Mouse (Mus musculus): ENCODE data around the gene Zfp503.

Gene Zfp503

DNA sequence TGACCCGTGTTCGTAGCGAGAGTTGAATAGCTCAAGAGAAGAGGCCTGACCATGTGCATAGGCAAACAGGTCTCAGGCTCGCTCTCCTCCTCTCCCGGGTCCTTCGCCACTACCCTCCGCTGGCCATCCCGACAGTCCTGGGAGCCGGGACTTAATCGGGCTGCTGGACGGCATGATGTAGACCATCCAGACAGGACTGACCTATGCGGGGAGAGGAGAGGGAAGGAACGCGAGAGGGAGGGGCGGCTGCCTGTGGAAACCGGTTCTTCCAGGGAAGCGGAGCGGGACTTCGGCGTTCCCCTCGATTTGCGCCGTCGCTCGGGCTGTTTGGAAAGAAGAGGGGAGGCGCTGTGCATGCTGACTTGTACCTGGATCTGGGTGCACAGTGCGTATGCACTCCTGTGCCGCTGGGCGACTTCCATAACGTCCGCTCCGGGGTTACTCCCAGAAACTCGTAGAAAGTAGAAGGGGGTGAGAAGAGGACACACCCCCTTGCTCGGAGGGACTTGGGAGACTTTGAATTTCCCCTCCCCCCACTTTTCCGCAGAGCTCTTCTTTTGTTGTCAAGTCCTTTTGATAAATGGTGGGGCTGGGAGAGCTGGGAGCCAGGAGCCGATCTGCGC, at the start of gene Zfp503:
TSS of gene Zfp503 (minus strand) at position 311 of the 623 bp plus-strand sequence.
- peak; percentile 83 to 86 for DNase-seq

DNA sequence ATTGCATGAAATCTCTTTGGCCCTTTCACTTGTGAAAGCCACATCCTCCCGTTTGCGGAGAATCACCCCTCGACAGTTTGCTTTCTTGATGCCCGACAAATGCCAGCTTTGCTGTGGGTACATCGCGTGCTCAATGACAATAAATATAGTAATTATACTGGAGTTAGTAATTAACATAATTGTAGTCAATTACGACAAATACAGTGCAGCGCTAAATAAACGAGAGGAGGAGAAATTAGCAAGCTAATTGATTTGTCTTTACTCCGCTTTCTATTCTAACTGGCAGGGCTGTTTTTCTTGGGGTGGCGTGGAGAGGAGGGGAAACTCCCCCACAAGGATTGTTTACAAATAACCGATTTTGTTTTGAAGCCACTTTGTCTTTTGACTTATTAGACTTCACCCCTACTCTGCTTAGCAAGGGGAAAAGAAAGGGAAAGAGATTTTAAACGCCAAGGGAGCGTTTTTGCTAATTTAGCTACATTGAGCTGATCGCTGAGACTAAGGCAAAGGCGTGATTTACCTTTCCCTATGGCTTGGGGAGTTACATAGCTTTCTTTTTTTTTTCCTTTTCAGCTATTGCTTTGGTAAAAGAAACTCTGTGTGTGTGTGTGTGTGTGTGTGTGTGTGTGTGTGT, 48.2 kb upstream of the Zfp503 start:
- DNase-seq: no peak

DNA sequence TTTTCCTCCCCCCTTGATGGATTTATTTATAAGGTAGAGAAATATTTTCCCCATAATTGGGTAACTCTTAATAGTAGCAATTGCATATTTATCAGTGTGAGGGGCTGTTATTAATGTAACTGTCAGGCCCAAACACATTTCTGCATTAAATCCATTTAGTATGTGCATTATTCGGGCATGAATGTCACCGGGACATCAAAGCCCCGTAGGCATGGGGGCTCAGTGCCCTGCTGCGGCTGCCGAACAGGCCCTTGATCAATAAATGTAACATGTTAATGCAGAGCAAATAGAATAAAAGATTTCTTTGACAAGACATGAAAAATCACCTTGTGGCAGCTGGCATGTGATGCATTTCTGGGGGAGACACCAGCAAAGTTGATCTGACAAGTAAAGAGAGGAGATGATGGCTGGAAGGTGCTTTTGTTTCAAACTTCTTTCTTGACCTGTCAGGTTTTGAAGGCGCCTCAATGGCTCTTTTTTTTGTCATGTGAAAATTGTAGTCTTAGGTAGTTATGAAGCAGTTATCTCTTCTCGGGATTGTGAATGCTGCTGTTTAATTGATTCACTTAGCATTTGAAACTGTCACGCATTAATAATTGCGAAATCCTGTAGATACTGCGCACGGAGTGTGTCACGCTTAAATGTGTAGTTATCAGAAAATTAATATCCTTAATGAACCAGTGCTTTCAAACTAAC, 47.5 kb upstream of the Zfp503 start:
- no peak for DNase-seq

DNA sequence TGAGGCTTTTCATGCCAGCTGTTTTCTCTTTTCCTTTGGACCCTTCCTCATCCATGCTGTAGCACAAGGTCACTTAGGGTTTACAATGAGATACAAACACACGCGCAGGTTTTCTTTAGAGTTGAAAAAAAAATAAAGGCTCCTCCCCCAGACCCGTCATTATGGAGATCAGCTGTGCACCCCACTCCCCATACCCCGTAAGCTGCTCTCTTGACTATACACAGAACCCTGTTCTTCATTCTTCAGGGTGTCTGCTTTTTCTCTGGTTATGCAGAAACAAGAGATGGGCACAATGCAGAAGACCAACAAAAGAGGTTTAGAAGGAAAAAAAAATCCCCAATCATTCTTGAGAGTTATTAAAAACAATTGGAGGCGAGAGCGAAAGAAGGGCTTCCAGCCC, 46.9 kb upstream of the Zfp503 start:
- no peak for DNase-seq

DNA sequence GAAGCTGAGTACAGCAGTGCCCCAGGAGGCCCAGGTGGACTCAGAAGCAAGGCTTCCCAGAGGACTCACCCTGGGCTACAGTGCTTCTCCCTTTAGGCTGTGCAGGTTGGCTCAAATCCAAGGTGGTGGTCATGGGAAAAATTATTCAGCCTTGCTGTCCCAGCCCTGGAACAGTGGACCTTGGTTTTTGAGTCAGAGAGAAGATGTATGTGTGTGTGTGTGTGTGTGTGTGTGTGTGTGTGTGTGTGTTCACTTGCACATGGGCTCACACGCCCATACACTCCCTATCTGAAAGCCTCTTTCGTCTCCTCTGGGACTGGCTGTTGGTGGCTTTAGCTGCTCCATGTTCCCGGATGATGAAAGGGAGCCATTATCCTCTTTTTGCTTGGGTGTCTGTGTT, 46.5 kb upstream of the Zfp503 start:
- DNase-seq: peak; percentile 21 to 38

DNA sequence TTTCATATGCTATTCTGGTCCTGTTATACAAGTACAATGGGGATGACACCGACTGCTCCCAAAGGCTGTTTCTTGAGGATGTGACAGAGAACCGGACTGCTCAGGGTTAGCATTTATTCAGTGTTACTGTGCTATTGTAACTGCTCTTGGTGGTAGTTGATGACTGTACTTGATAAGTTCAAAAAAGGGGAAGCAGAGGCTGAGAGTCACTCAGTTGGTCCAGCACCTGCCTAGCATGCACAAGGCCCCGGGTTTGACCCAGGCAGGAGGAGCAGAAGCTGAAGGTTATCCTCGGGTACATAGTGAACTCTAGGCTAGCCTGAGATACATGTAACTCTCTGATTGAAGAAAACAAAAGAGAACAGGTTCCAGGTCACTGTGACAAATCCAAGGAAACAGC, 34.1 kb upstream of the Zfp503 start:
- no peak for DNase-seq

DNA sequence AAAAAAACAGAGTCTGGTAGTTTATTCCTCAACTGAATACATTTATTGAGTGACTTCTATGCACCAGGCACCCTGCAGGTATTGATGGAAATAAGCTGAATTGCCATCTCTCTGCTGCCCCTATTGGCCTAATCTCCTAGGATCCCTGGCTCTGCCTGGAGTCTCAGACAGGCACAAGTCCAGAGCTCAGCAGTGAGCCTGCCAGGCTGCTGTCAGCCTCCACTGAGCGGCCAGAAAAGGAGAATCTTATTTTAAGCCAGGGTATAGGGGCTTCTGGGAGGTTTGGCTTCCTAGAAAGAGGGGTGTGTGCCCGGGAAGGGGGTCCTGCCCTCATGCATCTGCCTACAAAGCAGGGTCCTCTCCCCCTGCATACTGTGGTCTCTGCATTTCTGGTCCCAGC, 31.5 kb upstream of the Zfp503 start:
- DNase-seq: peak; percentile 80 to 84

DNA sequence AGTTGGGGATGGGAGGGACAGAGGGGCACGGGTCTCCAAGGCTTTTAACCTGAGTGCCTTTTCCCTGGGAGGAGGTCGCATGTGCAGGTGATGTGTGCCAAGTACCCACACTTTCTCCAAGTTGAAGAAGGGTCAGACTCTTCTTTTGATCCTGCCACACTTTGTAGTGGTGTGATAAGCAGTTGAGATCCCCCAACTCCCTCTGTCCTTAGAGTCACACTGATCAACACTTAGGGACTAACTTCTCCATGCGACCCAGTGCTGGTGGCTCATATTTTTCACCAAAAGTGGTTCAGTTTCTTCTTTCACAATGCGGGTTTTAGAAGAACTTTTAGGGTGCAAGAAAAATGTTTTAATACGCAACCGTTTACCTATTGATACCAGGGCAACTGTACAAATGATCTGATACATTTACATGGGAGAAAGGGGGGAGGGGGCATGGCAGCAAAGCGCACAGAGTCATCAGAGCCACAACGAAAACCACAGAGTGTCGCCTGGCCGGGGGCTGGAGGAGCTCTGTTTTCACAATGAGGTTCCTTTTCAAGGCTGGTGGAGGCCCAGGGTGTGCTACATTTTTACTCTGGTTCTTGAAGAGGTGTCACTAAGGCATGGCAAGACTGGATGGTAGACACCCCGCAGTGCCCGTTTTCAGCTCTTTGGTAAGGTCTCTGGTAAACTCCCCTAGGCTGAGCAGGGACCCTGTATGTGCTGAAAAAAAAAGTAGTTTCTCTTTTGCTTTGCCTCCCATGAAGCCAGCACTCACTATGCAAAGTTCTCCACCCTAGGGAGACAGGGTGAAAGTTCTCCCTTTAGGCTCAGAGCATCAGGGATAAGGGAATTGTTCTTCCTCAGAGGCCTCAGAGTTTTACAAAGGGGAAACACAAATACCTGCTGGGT, 30.8 kb upstream of the Zfp503 start:
- peak in 1 of 2 experiments; percentile 14 for DNase-seq

DNA sequence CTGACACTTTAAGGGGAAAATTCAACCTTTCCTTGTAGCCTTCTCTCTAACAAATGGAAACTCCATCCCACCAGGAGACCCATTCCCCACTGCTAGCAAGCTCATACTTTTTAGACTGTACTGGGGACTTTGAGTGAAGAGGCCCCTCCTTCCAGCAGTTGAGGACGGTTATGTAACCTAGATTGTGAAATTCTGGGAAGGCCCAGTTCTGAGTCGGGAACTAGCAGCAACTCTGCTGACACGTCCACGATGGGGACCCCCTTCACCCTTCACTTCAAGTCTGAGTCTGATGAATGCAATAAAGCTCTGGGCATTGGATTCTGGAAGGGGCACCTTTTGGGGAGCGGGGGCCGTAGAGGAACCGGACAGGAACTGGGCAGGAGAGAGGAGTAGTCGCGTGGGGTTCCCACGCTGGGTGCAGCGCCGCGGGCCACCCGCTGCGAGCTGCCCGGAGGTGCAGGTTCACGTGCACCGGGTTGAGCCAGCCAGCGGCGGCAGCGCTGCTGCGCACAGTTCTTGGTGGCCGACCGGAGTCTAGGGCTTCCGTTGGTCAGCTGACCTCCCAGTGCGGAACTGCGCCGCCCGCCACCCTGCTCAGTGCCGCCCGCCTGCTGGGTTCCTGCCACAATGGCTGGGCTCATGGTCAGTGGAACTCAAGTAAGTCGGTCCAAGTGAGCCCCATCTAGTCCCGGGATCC, 30.0 kb upstream of the Zfp503 start, which contains the start of gene Lrmda:
TSS of gene Lrmda (plus strand) at position 461 of the 697 bp plus-strand sequence.
- peak; percentile 88 to 92 for DNase-seq

DNA sequence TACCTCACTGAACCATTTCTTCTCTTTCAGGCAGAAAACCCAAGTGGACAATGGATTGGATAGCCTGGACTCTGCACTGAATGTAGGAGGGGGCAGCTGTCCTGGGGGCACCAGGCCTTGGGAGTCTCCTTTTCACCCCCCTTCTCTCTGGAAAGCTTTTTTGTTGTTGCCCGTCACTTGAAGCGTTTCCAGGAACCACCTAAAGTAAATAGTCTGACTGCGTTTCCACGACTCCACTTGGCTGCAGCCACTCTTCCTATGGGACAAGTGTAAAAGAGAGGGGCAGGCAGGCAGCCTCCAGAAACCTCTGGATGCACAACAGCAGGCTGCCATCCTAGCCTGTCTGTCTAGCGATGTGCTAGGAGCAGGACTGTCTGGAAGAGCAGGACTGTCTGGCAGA, 27.6 kb upstream of the Zfp503 start:
- DNase-seq: no peak

DNA sequence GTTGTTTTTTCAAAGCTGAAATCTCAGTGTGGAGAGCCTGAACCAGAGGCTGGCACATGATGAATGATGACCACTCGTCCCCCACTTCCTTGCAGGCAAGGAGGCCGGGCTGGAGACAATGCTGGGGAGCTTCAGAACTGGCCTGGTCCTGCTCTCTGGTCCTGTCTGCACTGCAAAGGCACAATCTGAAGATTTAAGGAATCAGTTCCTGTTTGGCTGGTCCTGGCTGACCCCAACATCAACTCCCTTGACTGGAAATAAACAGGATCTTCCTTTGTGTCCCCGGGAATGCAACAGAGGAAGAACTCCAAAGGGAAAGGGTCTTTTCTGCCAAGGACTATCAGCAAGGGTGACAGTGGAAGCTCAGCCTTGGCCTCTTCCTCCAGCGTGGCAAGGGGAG, 25.4 kb upstream of the Zfp503 start:
- DNase-seq: peak; percentile 60 to 64

DNA sequence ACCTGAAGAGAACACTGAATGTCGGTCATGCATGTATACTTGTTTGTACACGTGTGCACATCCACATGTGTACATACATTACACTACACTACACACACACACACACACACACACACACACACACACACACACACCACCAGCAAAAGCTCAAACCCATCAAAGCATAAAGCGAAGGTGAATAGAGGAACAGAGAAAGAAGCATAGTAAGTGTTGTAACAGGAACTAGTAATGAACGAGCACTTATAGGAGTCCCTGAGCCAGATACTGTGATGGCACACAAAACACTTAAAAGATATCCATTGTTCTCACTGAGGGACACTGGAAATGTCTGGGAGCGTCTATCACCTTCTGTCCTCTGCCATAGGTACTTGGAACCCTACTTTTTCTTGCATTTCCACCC, 24.9 kb upstream of the Zfp503 start:
- no peak for DNase-seq

DNA sequence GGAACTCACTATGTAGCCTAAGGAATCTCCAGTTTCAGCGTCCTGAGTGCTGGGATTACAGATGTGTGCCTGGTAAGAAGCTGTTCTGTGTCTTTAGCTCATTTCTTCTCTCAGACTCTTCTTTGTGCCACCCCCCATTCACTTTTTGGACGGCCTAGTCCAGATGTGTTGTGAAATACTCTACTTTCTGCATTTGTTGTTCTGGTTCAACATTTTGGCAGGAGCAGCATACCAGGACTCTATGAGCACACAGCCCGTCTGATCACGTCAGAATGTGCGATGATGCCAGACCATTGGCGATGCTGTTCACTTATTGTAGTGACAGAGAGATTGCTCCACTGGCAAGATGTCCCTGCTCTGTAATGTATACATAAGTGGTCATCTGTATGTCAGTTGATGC, 17.6 kb upstream of the Zfp503 start:
- no peak for DNase-seq

DNA sequence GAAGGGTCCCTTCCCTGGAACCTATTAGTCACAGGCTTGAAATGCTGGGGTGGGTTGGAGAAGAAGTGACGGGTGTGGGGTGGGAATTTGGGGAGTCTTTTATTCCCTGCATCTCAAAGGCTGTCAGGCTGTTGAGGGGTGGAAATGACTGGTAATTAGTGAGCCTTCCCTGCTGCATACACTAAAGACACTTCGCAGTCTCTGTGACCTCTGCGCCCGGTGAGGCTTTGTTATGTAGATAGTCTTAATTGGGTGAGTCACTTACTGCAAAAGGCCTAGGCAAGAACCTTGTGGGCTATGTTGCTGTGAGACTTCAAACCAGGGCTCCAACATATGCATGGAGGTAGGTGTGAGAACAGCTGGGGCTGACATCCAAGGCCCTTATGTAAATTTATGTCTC, 15.5 kb upstream of the Zfp503 start:
- DNase-seq: no peak

DNA sequence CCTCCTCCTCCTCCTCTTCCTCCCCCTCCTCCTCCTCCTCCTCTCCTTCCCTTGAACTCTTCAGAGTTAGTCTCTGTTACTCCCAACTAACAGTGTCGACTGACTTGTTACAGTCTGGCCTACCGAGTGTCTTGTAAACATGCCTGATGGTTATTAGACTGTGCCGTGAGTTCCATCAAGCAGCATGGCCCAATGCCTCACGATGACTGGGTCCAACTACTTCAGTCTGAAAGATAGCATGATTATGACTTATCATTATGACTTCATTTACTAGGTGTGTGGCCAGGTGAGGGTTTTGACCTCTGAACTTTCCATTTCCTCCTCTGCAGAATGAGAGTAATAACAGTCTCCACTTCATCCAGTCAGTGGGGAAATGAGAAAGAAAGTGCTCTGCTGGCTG, 14.2 kb upstream of the Zfp503 start:
- DNase-seq: no peak

DNA sequence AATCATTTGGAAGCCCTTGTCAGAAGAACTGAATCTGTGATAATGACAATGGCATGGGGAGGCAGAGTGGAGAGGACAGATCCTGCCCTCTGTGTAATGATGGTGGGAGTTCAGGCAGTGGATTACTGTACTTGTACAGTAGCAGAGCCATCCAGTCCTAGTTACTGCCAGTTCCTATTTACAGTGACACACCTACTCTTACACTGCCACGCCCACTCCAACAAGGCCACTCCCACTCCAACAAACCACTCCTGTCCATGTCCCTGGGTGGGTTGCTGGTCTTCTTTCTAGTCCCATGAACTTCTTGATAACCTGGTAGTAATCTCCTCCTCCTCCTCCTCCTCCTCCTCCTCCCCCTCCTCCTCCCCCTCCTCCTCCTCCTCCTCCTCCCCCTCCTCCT, 13.8 kb upstream of the Zfp503 start:
- DNase-seq: no peak

DNA sequence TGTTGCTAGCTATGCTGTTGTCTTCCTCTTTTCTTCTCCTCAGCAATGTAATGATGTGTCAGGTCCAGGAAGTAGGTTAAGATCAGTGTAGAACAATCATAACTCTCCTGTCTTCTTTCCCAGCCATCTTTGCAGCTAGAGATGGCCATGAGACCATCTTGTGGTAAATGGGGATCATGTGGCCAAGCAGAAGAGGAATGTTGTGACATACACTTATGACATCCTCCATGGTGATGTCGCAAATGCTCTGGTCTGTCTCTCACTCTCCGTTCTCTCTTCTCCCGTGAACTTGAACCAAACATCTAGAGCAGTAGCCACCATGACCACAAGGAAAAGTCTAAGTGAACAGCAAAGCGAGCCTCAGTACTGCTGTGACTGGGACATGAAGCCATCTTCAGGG, 10.2 kb upstream of the Zfp503 start:
- no peak for DNase-seq

DNA sequence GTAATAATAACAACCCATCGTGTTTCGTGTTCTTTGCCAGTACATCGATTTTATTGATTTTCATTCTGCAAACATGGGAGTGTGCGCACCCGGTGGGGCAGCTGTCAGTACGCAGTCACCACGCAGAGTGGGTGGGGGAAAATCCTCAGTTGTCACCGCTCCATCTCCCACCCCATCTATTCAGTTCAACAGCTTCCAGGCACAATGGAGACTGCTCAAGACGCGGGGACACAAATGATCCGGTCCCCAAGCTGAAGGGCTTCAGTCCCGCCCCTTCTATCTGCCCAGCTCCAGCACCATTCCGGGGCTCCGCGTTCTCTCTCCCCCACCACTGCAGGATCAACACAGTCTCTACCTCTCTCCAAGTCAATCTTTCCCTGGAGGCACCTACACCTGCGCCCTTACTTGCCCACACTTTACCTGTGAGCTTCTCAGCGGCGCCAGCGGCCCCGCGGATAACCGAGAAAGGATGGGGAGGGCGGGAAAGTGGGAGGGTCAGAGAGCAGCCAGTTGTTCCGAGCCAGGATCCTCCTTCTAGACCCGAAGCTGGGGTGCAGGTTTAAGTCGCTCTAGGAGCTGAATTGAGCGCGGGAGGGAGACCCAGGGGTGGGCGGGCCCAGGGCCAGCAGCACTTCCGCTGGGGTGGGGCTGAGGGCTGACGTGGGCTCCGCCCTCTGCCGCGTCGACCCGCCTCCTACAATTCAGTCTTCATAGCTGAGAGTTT, 5.8 kb upstream of the Zfp503 start:
- DNase-seq: peak; percentile 90 to 94

DNA sequence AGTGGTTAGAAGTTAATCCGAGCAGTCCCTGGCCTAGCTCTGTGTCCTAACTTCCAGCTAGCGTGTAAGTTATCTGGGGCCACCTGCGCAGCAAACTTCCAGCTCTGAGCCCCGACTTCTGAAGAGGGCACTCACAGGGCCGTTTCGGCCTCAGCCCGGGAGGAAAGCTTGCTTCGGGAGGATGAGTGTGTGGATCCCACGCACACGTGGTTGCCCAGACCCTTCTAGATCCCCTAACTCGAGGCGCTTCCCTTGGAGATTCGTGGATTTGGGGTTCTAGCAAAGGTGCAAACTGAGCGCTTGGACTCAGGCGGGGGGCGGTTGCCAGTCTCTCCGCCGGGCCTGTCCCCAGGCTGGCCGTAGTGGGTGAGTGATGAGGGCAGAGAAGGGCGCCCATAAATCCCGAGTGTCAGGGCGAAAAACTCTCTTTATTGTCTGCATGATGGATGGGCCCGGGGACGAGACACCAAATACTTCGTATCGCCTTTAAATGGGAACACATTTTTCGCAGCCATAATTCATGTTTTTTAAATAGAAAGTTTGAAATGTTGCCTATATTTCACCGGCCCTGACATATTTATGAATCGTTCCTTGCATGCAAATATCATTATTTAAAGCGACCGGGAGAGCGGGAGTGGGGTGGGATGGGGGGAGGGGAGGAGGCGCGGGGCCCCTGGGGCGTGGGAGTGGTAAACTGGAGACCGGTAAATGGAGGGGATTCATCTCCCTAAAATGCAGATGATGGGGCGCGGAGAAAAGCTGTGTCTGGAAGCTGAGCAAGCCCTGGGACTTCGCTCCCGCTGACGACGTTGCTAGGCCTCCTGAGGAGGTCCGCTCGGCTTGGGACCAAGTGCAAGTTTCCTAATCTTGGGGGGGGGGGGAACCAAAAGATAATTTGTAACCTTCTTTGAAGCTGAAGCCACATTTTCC, 4.9 kb upstream of the Zfp503 start:
- peak; percentile 62 to 72 for DNase-seq

DNA sequence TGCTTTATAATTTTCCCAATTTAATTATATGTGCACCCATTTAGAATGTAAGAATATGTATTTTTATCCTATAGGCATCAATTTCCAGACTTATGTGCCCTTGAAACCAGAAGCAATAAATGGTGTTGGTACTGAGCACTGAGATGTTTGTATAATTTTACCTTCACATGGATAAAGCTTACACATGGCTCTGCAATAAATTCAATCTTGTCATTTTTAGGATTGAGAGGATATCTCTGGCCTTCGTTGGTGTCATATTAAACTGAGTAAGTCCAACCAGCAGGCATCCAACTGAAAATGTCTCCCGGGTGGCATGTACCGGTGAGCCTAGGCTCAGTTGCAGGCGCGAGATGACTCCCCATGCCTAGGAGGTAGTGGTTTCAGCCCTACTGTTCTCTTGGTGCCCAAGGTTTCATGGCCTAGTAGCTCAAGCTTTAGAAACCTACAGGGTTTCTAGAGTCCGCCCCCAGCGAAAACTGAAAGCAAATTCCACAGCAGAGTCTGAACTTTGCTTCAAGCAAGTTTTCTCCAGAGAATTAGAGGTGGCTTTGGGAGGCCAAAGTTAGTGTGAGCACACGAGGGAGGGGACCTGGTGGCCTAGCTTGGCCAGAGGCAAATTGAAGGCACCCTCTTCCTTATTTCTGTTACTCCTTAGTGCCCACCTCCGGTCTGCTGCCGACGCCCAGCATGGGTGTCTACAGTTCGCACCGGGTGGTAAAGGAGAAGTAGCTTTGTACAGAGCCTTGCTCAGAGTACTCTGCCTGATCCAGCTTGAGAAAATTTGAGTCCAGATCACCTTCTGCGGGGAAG, 4.1 kb upstream of the Zfp503 start:
- DNase-seq: peak; percentile 76 to 77
